In the genomic region with DNA sequence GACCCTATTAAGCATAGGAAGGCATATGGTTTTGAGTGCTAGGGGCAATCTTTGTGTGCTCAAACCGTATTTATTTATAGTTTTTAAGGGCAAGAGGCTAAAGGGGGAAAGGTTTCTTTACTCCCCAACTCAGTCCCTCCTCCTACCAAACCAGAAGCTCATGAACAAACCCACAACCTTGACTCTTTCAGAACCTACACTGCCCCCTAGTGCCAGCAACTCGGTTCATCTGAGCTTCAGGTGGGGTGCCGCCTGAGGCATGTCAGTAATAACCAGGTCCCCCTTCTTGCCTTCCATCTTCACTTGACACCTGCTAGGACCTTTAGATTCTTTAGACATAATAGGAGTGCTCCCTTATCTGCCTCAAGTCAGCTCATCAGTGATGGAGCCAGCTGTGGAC, we compare ENCODE assay signal across 9 mouse cellular contexts. TPM values are rescaled to one million over a fixed set of nuclear protein-coding genes. Genes with fewer than 3 reads are reported as not detected.
DNase-seq lines count a peak whose midpoint lies in the region; ATAC-seq and TF ChIP-seq lines count a peak whose summit lies in the region.
"Had no signal": no experiment of that assay in that cellular context is flagged by ENCODE, and none has a peak within 500 bp of the region (broad histone marks: within the 10 kb centered on the region; RNA-seq: fewer than 3 reads in every experiment).

No protein-coding gene starts in this region.

- TF ChIP-seq POLR2A in CH12.LX (IDR thresholded peaks at IDR 0.05; ENCODE audit: low read depth, low read length) = no peak
- TF ChIP-seq POLR2A in bone marrow, adult 2 months (IDR thresholded peaks at IDR 0.05; ENCODE audit: borderline replicate concordance, control insufficient read depth, low read depth, low read length) = no peak

- H3K4me3 ChIP-seq in kidney, embryonic 16.5 days (ENCODE audit: low read length) = no peak overlapping the region
- H3K4me3 ChIP-seq in CH12.LX (replicated peaks in 1 of 3; ENCODE audit: low read depth in 2 of 3, low read length in 2 of 3, poor library complexity in 1 of 3) = no peak overlapping the region
- H3K4me3 ChIP-seq in bone marrow, adult 2 months (replicated peaks; ENCODE audit: control insufficient read depth, low read depth, low read length) = no peak overlapping the region
- H3K4me3 ChIP-seq: midbrain, embryonic 12.5 days had no signal

- H3K9ac ChIP-seq in kidney, embryonic 16.5 days (replicated peaks; ENCODE audit: low read length) = no peak overlapping the region
- no peak overlapping the region for H3K9ac ChIP-seq in CH12.LX (ENCODE audit: insufficient read depth, low read depth)
- H3K9ac ChIP-seq: midbrain, embryonic 12.5 days had no signal

- TF ChIP-seq CTCF in CH12.LX (conservative IDR thresholded peaks at IDR 0.05 in 1 of 2, IDR thresholded peaks at IDR 0.05 in 1 of 2; ENCODE audit: low read depth in 2 of 2, low read length in 2 of 2) = peak; percentile 46 to 79
- TF ChIP-seq CTCF in bone marrow, adult 2 months (IDR thresholded peaks at IDR 0.05; ENCODE audit: control insufficient read depth, insufficient read depth, low read length) = peak; percentile 61

- ATAC-seq in kidney, embryonic 16.5 days (ENCODE audit: low FRiP score, low TSS enrichment) = no peak

- H3K4me1 ChIP-seq in kidney, embryonic 16.5 days (ENCODE audit: insufficient read depth, low read length) = no peaks in the 10 kb centered on the region
- H3K4me1 ChIP-seq in CH12.LX (ENCODE audit: control insufficient read depth in 1 of 2, insufficient read depth in 2 of 2) = peaks cover 0 to 21% of the 10 kb centered on the region in 2 experiments; a peak in 2 of 4 replicates
- H3K4me1 ChIP-seq in bone marrow, adult 2 months (ENCODE audit: control insufficient read depth, insufficient read depth, low read length) = peaks cover 2% of the 10 kb centered on the region; the same call in 1 of the 2 replicates
- H3K4me1 ChIP-seq: midbrain, embryonic 12.5 days had no signal

- H3K27me3 ChIP-seq in kidney, embryonic 16.5 days (ENCODE audit: insufficient read depth, low read length) = no peaks in the 10 kb centered on the region
- H3K27me3 ChIP-seq in CH12.LX (replicated peaks) = no peaks in the 10 kb centered on the region

- no peak overlapping the region for H3K4me2 ChIP-seq in kidney, embryonic 16.5 days (replicated peaks; ENCODE audit: low read depth, low read length)
- H3K4me2 ChIP-seq in CH12.LX (ENCODE audit: insufficient read depth, low read depth, poor library complexity, severe bottlenecking) = no peak overlapping the region
- H3K4me2 ChIP-seq: midbrain, embryonic 12.5 days had no signal

- in situ Hi-C loops in CH12.LX (cut with MboI; ENCODE audit: low pct_ligation_motif_present, low pct_unique_long_range_greater_than_20kb, low sequenced_read_pairs) = no loop called here

- 56% methylated on average over 3 of the region's 3 CpGs for WGBS in kidney, embryonic 16.5 days
- WGBS in bone marrow, adult 2 months = 7% methylated on average over 3 of the region's 3 CpGs

- H3K36me3 ChIP-seq in kidney, embryonic 16.5 days (ENCODE audit: insufficient read depth, low read length) = no peaks in the 10 kb centered on the region
- no peaks in the 10 kb centered on the region for H3K36me3 ChIP-seq in CH12.LX (replicated peaks in 1 of 2; ENCODE audit: control insufficient read depth in 1 of 2, insufficient read depth in 1 of 2, low read length in 1 of 2)
- H3K36me3 ChIP-seq: midbrain, embryonic 12.5 days had no signal

- H3K27ac ChIP-seq in kidney, embryonic 16.5 days (ENCODE audit: low read length) = no peak overlapping the region
- no peak overlapping the region for H3K27ac ChIP-seq in CH12.LX (ENCODE audit: insufficient read depth, low read depth)
- no peak overlapping the region for H3K27ac ChIP-seq in bone marrow, adult 2 months (ENCODE audit: control insufficient read depth, insufficient read depth, low read depth, low read length, poor library complexity)
- H3K27ac ChIP-seq: midbrain, embryonic 12.5 days had no signal

- TF ChIP-seq RAD21 in CH12.LX (IDR thresholded peaks at IDR 0.05; ENCODE audit: low read depth, low read length) = peak; percentile 74

- no peaks in the 10 kb centered on the region for H3K79me2 ChIP-seq in CH12.LX (replicated peaks; ENCODE audit: control insufficient read depth, extremely low read depth, insufficient read depth, poor library complexity, severe bottlenecking)

- peak; percentile 23 for DNase-seq in kidney, adult 18-20 months
- peak; percentile 66 for DNase-seq in CH12.LX (ENCODE audit: extremely low read depth)
- peak; percentile 75 for DNase-seq in lung, postnatal 36 days
- no peak for DNase-seq in frontal cortex, postnatal 14 days (ENCODE audit: low spot score in 2 of 2)
- no peak for DNase-seq in layer of hippocampus, postnatal 14 days (ENCODE audit: low spot score in 2 of 2)
- DNase-seq in cerebellum, adult 11-12 months = no peak

- H3K9me3 ChIP-seq in kidney, embryonic 16.5 days (ENCODE audit: low read length) = no peaks in the 10 kb centered on the region
- H3K9me3 ChIP-seq in CH12.LX (replicated peaks; ENCODE audit: low read length) = no peaks in the 10 kb centered on the region
- H3K9me3 ChIP-seq: midbrain, embryonic 12.5 days had no signal

- dilution Hi-C loops in CH12.LX (cut with MboI; ENCODE audit: extremely low pct_ligation_motif_present, extremely low pct_unique_long_range_greater_than_20kb, low sequenced_read_pairs) = no loop called here

- TF ChIP-seq EP300 in CH12.LX (IDR thresholded peaks at IDR 0.05; ENCODE audit: low read length) = no peak

TF ChIP-seq in CH12.LX, 34 proteins besides CTCF, POLR2A, EP300 and RAD21:
- no peak for TF ChIP-seq MAZ (IDR thresholded peaks at IDR 0.05; ENCODE audit: low read depth, low read length)
- peak; percentile 66 for TF ChIP-seq SMC3 (IDR thresholded peaks at IDR 0.05; ENCODE audit: low read depth, low read length)

RNA-seq across cellular contexts. Expression of a gene that starts 12.5 kb away (rescaled TPM):
- 1.5 and 2.4 TPM in 2 replicates for polyA plus RNA-seq in kidney, embryonic 16.5 days (2015; fragmentation: Nextera tagmentation; extraction: Ambion mirVana)
- total RNA-seq in CH12.LX (2012; rRNA removed) (1.9 and 2.0 TPM in 2 replicates), CH12.LX (2014; rRNA removed) (3.4 and 4.7 TPM in 2 replicates)
- 6.2 and 6.7 TPM in 2 replicates for polyA plus RNA-seq in CH12.LX (2012; ENCODE audit: insufficient read length, low read depth)
- polyA plus RNA-seq in bone marrow, adult 2 months (2011; ENCODE audit: insufficient read depth, insufficient read length, low replicate concordance, missing spikeins) = 22.4 and 70.7 TPM in 2 replicates
- total RNA-seq in layer of hippocampus, postnatal 14 days (2021) = 1 to 10 TPM; 1.7 to 1.8 TPM

RNA-seq across cellular contexts. Expression of a gene that starts 55.1 kb away (rescaled TPM):
- 367 and 386 TPM in 2 replicates for polyA plus RNA-seq in kidney, embryonic 16.5 days (2015; fragmentation: Nextera tagmentation; extraction: Ambion mirVana)
- total RNA-seq in CH12.LX (2012; rRNA removed) = 158 and 162 TPM in 2 replicates
- 148 TPM in 2 replicates for total RNA-seq in CH12.LX (2014; rRNA removed)
- 153 and 155 TPM in 2 replicates for polyA plus RNA-seq in CH12.LX (2012; ENCODE audit: insufficient read length, low read depth)
- 99.1 and 137 TPM in 2 replicates for polyA plus RNA-seq in bone marrow, adult 2 months (2011; ENCODE audit: insufficient read depth, insufficient read length, low replicate concordance, missing spikeins)
- 100 to 1,000 TPM; 127 to 133 TPM for total RNA-seq in layer of hippocampus, postnatal 14 days (2021)

Comparison
In these comparisons a context has a peak if more than half of its experiments do, and no peak if none do; other contexts are left out.
1. DNase-seq: peak in kidney, adult 18-20 months (single experiment), CH12.LX (single experiment) and lung, postnatal 36 days (single experiment); none in frontal cortex, postnatal 14 days (0 of 2), layer of hippocampus, postnatal 14 days (0 of 2) and cerebellum, adult 11-12 months (single experiment).